ENCODE assay signal across 22 mouse cellular contexts in the genomic region with DNA sequence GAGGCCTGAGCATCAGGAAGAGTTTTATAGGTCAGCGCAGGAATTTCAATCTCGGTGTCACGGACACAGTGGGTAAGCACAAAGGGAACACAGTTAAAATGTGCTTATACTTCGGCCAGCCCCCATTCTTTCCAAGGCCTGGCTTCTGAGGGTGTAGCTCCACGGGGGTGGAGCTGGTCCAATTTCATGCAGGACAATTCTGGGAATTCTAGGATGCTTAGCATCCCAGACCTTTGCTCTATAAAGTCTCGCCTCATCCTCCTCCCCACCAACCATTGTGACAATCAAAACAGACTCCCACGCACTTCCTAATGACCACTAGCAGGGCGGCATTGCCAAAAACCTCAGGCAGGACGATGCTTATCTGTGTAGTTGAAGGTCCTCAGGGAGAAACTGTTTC. TPM values are rescaled to one million over a fixed set of nuclear protein-coding genes. Genes with fewer than 3 reads are reported as not detected.
DNase-seq lines count a peak whose midpoint lies in the region; ATAC-seq and TF ChIP-seq lines count a peak whose summit lies in the region.
"Had no signal": no experiment of that assay in that cellular context is flagged by ENCODE, and none has a peak within 500 bp of the region (broad histone marks: within the 10 kb centered on the region; RNA-seq: fewer than 3 reads in every experiment).

No protein-coding gene starts in this region.

- peak; percentile 88 for TF ChIP-seq EP300 in heart, postnatal 0 days (IDR thresholded peaks at IDR 0.05; ENCODE audit: low read depth)

- no peak overlapping the region for H3K4me2 ChIP-seq in heart, postnatal 0 days (ENCODE audit: low read depth, low read length)
- no peak overlapping the region for H3K4me2 ChIP-seq in hindbrain, embryonic 14.5 days (replicated peaks)
- H3K4me2 ChIP-seq: forebrain, embryonic 15.5 days; hindbrain, embryonic 13.5 days; liver, embryonic 13.5 days had no signal

- TF ChIP-seq POLR2A in lung, adult 2 months (IDR thresholded peaks at IDR 0.05; ENCODE audit: borderline replicate concordance, extremely low read depth, low read depth, low read length): no peak

- WGBS in lung, adult 2 months: 45% methylated on average over 9 of the region's 9 CpGs
- WGBS in heart, postnatal 0 days: 70% methylated on average over 9 of the region's 9 CpGs
- 66% methylated on average over 9 of the region's 9 CpGs for WGBS in hindbrain, embryonic 14.5 days

- peak; percentile 53 for ATAC-seq in heart, postnatal 0 days (ENCODE audit: insufficient read depth, low read depth)
- ATAC-seq in megakaryocyte progenitor cell, adult 5-6 weeks (replicated peaks; ENCODE audit: poor library complexity): no peak
- ATAC-seq in hindbrain, embryonic 14.5 days (ENCODE audit: low FRiP score): no peak
- ATAC-seq: forebrain, embryonic 15.5 days had no signal

- peaks cover 4% of the 10 kb centered on the region for H3K4me1 ChIP-seq in lung, adult 2 months (ENCODE audit: control insufficient read depth, insufficient read depth, low read length)
- H3K4me1 ChIP-seq in heart, postnatal 0 days (ENCODE audit: control insufficient read depth, insufficient read depth): no peaks in the 10 kb centered on the region
- H3K4me1 ChIP-seq in hindbrain, embryonic 14.5 days (replicated peaks; ENCODE audit: control insufficient read depth, insufficient read depth, low read length): peaks cover 9% of the 10 kb centered on the region; the same call in 1 of the 2 replicates

- no peak overlapping the region for H3K9ac ChIP-seq in heart, postnatal 0 days (replicated peaks; ENCODE audit: low read depth, low read length)
- no peak overlapping the region for H3K9ac ChIP-seq in hindbrain, embryonic 14.5 days
- H3K9ac ChIP-seq: forebrain, embryonic 15.5 days; hindbrain, embryonic 13.5 days; liver, embryonic 13.5 days had no signal

- no peaks in the 10 kb centered on the region for H3K9me3 ChIP-seq in heart, postnatal 0 days (replicated peaks; ENCODE audit: control insufficient read depth, low read length)
- H3K9me3 ChIP-seq in hindbrain, embryonic 14.5 days (ENCODE audit: control insufficient read depth, low read length): no peaks in the 10 kb centered on the region
- H3K9me3 ChIP-seq: forebrain, embryonic 15.5 days; hindbrain, embryonic 13.5 days; liver, embryonic 13.5 days had no signal

- H3K36me3 ChIP-seq in heart, postnatal 0 days (replicated peaks; ENCODE audit: control insufficient read depth, insufficient read depth, low read length): no peaks in the 10 kb centered on the region
- H3K36me3 ChIP-seq in hindbrain, embryonic 14.5 days (replicated peaks; ENCODE audit: control insufficient read depth, insufficient read depth): no peaks in the 10 kb centered on the region
- H3K36me3 ChIP-seq: forebrain, embryonic 15.5 days; hindbrain, embryonic 13.5 days; liver, embryonic 13.5 days had no signal

- peak overlapping the region; percentile 45; the same call in 1 of the 2 replicates for H3K27ac ChIP-seq in heart, postnatal 0 days (ENCODE audit: low read depth)
- H3K27ac ChIP-seq in hindbrain, embryonic 14.5 days: no peak overlapping the region
- H3K27ac ChIP-seq: forebrain, embryonic 15.5 days; hindbrain, embryonic 13.5 days; liver, embryonic 13.5 days; stomach, postnatal 0 days had no signal

- no peak for TF ChIP-seq CTCF in lung, adult 2 months (IDR thresholded peaks at IDR 0.05; ENCODE audit: insufficient read depth, low read length)
- TF ChIP-seq CTCF in heart, postnatal 0 days (IDR thresholded peaks at IDR 0.05; ENCODE audit: low read depth): no peak

- H3K27me3 ChIP-seq in heart, postnatal 0 days (ENCODE audit: control insufficient read depth, insufficient read depth, low read length): no peaks in the 10 kb centered on the region
- no peaks in the 10 kb centered on the region for H3K27me3 ChIP-seq in hindbrain, embryonic 14.5 days (ENCODE audit: control insufficient read depth, insufficient read depth, low read length)
- H3K27me3 ChIP-seq: forebrain, embryonic 15.5 days; hindbrain, embryonic 13.5 days; liver, embryonic 13.5 days had no signal

- peak; percentile 38 for DNase-seq in gastrocnemius, postnatal 25 days
- DNase-seq in gastrocnemius, postnatal 4 days (ENCODE audit: low spot score in 2 of 2): no peak
- peak; percentile 8 to 26 for DNase-seq in lung, adult 18-20 months
- no peak for DNase-seq in lung, adult 2 months
- no peak for DNase-seq in heart, postnatal 0 days (ENCODE audit: low spot score)
- peak; percentile 22 for DNase-seq in lung, postnatal 25 days (ENCODE audit: low spot score)
- no peak for DNase-seq in hindbrain, embryonic 14.5 days (ENCODE audit: low spot score)
- DNase-seq: adrenal gland, adult 2 months; cerebellum, adult 8-10 months; gastrocnemius, postnatal 14 days; kidney, adult 9 months; liver, embryonic 13.5 days; spleen, adult 18-20 months; thymus, postnatal 4 days had no signal

- no peak overlapping the region for H3K4me3 ChIP-seq in lung, adult 2 months (replicated peaks; ENCODE audit: extremely low read depth, low read depth, low read length)
- no peak overlapping the region for H3K4me3 ChIP-seq in heart, postnatal 0 days (ENCODE audit: low read depth, low read length)
- H3K4me3 ChIP-seq in hindbrain, embryonic 14.5 days (replicated peaks; ENCODE audit: low read length): no peak overlapping the region
- H3K4me3 ChIP-seq: forebrain, embryonic 15.5 days; hindbrain, embryonic 13.5 days; liver, embryonic 13.5 days; myocyte had no signal

RNA-seq across cellular contexts. Expression of a gene that starts 42.4 kb away (rescaled TPM):
- not detected for total RNA-seq in gastrocnemius, postnatal 25 days (2021)
- not detected for total RNA-seq in gastrocnemius, postnatal 4 days (2021)
- 0.25 and 2.7 TPM in 2 replicates for polyA plus RNA-seq in lung, adult 2 months (2012; rRNA removed)
- total RNA-seq in heart, postnatal 0 days (2014; rRNA removed; ENCODE audit: low replicate concordance): not detected in 2 replicates
- 1.2 and 1.9 TPM in 2 replicates for polyA plus RNA-seq in heart, postnatal 0 days (2015; fragmentation: Nextera tagmentation; extraction: Ambion mirVana)
- total RNA-seq in megakaryocyte progenitor cell, adult 5-6 weeks (2015): not detected in 2 replicates
- not detected in 2 replicates for total RNA-seq in megakaryocyte progenitor cell, adult 5-6 weeks (2017)
- 0.53 TPM in 1 of 2 replicates, not detected in the other for polyA plus RNA-seq in hindbrain, embryonic 14.5 days (2014; fragmentation: Nextera tagmentation; extraction: Ambion mirVana)
- total RNA-seq: adrenal gland, adult 2 months; gastrocnemius, postnatal 14 days; layer of hippocampus, postnatal 14 days; megakaryocyte-erythroid progenitor cell, adult 5-6 weeks had no signal
- polyA plus RNA-seq: adrenal gland, adult 2 months; brain, embryonic 14.5 days; forebrain, embryonic 15.5 days; hindbrain, embryonic 13.5 days; myocyte had no signal

Comparison
In these comparisons a context has a peak if more than half of its experiments do, and no peak if none do; other contexts are left out.
1. DNase-seq: peak in gastrocnemius, postnatal 25 days (single experiment), lung, adult 18-20 months (2 of 2) and lung, postnatal 25 days (single experiment); none in gastrocnemius, postnatal 4 days (0 of 2), lung, adult 2 months (single experiment), heart, postnatal 0 days (single experiment) and hindbrain, embryonic 14.5 days (single experiment).